ENCODE assay signal across 9 mouse cellular contexts in the genomic region with DNA sequence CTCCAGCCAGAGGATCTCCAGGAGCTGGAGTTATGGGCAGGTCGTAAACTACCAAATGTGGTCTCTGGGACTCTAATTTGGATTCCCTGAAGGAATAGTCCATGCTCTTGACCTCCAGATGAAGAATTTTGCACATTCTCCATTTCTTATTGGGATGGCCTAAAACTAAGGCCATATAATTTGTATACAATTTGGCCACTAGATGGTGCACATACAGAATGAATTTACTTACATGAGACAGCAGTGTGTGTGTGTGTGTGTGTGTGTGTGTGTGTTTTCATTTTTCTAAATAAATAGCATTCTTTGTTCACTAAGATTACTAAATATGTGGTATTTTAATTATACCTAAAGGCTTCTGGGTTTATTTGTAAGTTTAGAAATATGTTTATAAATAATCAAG.
A peak's percentile ranks its signal among the peaks of the same experiment; 100 is the strongest.
DNase-seq lines count a peak whose midpoint lies in the region; ATAC-seq and TF ChIP-seq lines count a peak whose summit lies in the region.
"Had no signal": no experiment of that assay in that cellular context is flagged by ENCODE, and none has a peak within 500 bp of the region (broad histone marks: within the 10 kb centered on the region; RNA-seq: fewer than 3 reads in every experiment).

No protein-coding gene starts in this region.

- no peak for TF ChIP-seq POLR2A in heart, adult 2 months (IDR thresholded peaks at IDR 0.05; ENCODE audit: insufficient read depth, low read depth, low read length)

- H3K27ac ChIP-seq in heart, adult 2 months = no peak overlapping the region
- no peak overlapping the region for H3K27ac ChIP-seq in midbrain, embryonic 11.5 days (ENCODE audit: low read depth, low read length)
- no peak overlapping the region for H3K27ac ChIP-seq in midbrain, embryonic 10.5 days (replicated peaks)
- H3K27ac ChIP-seq: neural tube, embryonic 13.5 days had no signal

- no peak overlapping the region for H3K4me3 ChIP-seq in heart, adult 2 months
- no peak overlapping the region for H3K4me3 ChIP-seq in midbrain, embryonic 11.5 days (ENCODE audit: low read depth, low read length)
- no peak overlapping the region for H3K4me3 ChIP-seq in midbrain, embryonic 10.5 days
- H3K4me3 ChIP-seq: neural tube, embryonic 13.5 days had no signal

- peaks cover 2% of the 10 kb centered on the region; the same call in 1 of the 2 replicates for H3K36me3 ChIP-seq in heart, adult 2 months (ENCODE audit: control insufficient read depth, insufficient read depth, low read length)
- H3K36me3 ChIP-seq in midbrain, embryonic 11.5 days (ENCODE audit: control insufficient read depth, insufficient read depth, low read length) = no peaks in the 10 kb centered on the region
- H3K36me3 ChIP-seq in midbrain, embryonic 10.5 days = peaks cover 16% of the 10 kb centered on the region

- no peak overlapping the region for H3K9ac ChIP-seq in heart, adult 2 months (ENCODE audit: low read depth, low read length)
- no peak overlapping the region for H3K9ac ChIP-seq in midbrain, embryonic 11.5 days (ENCODE audit: low read length)
- H3K9ac ChIP-seq: neural tube, embryonic 13.5 days had no signal

- intact Hi-C loops in heart, adult 2 months (cut with DNase I) = loop anchor here (1.0 kb wide), 1 partner anchor 168 kb away; no protein-coding TSS in a partner anchor
- intact Hi-C loops in heart, postnatal 25 days (cut with DNase I) = no loop called here

- WGBS in heart, adult 2 months = 91% methylated on average over 1 of the region's 1 CpGs
- 86% methylated on average over 1 of the region's 1 CpGs for WGBS in midbrain, embryonic 11.5 days
- WGBS in midbrain, embryonic 10.5 days = 89% methylated on average over 1 of the region's 1 CpGs

- H3K9me3 ChIP-seq in midbrain, embryonic 11.5 days (ENCODE audit: control insufficient read depth, low read length) = no peaks in the 10 kb centered on the region
- no peaks in the 10 kb centered on the region; the same call in 1 of the 2 replicates for H3K9me3 ChIP-seq in midbrain, embryonic 10.5 days (replicated peaks)
- H3K9me3 ChIP-seq: neural tube, embryonic 13.5 days had no signal

- no peaks in the 10 kb centered on the region; the same call in none of the 2 replicates for H3K4me1 ChIP-seq in heart, adult 2 months (ENCODE audit: control insufficient read depth, insufficient read depth, low read length)
- H3K4me1 ChIP-seq in midbrain, embryonic 11.5 days (ENCODE audit: control insufficient read depth, insufficient read depth, low read length) = no peaks in the 10 kb centered on the region
- H3K4me1 ChIP-seq in midbrain, embryonic 10.5 days = 0 out of 2 replicates have a peak, but pooled peaks cover 8% of the 10 kb centered on the region

- no peak for DNase-seq in heart, adult 2 months
- no peak for DNase-seq in heart, postnatal 4 days
- DNase-seq in midbrain, embryonic 11.5 days (ENCODE audit: low spot score, missing footprints) = peak; percentile 88
- DNase-seq in midbrain, embryonic 10.5 days (ENCODE audit: low spot score) = no peak
- DNase-seq in c-Kit-negative CD71-positive TER-119-positive erythroid progenitor cells, embryonic 14.5 days (ENCODE audit: low read depth, low spot score) = peak; percentile 6
- peak; percentile 72 for DNase-seq in retina, postnatal 1 day
- DNase-seq in heart, postnatal 25 days (ENCODE audit: low spot score) = no peak
- DNase-seq in frontal cortex, postnatal 14 days (ENCODE audit: low spot score in 2 of 2) = no peak

- H3K79me2 ChIP-seq in heart, adult 2 months (replicated peaks; ENCODE audit: control insufficient read depth, insufficient read depth, low read length) = peaks cover 5% of the 10 kb centered on the region

- H3K27me3 ChIP-seq in heart, adult 2 months (ENCODE audit: control insufficient read depth, insufficient read depth, low read length) = no peaks in the 10 kb centered on the region
- no peaks in the 10 kb centered on the region for H3K27me3 ChIP-seq in midbrain, embryonic 11.5 days (ENCODE audit: control insufficient read depth, insufficient read depth, low read length)
- no peaks in the 10 kb centered on the region for H3K27me3 ChIP-seq in midbrain, embryonic 10.5 days (ENCODE audit: low read depth, poor library complexity, severe bottlenecking)
- H3K27me3 ChIP-seq: neural tube, embryonic 13.5 days had no signal

- H3K4me2 ChIP-seq in midbrain, embryonic 11.5 days = no peak overlapping the region
- H3K4me2 ChIP-seq: neural tube, embryonic 13.5 days had no signal

- no peak for ATAC-seq in midbrain, embryonic 11.5 days (ENCODE audit: low FRiP score)

- no peak for TF ChIP-seq EP300 in heart, adult 2 months (IDR thresholded peaks at IDR 0.05; ENCODE audit: insufficient read depth, low read depth, low read length)

- TF ChIP-seq CTCF in heart, adult 2 months (IDR thresholded peaks at IDR 0.05) = peak; percentile 74

Comparison
In these comparisons a context has a peak if more than half of its experiments do, and no peak if none do; other contexts are left out.
1. DNase-seq: peak in midbrain, embryonic 11.5 days (single experiment), c-Kit-negative CD71-positive TER-119-positive erythroid progenitor cells, embryonic 14.5 days (single experiment) and retina, postnatal 1 day (single experiment); none in heart, adult 2 months (0 of 2), heart, postnatal 4 days (single experiment), midbrain, embryonic 10.5 days (single experiment), heart, postnatal 25 days (single experiment) and frontal cortex, postnatal 14 days (0 of 2).